Comparison of ENCODE assay signal across 12 mouse cellular contexts in genomic region chr14:120288378-120289002, GRCm38 (mm10). TPM values are rescaled to one million over a fixed set of nuclear protein-coding genes. Genes with fewer than 3 reads are reported as not detected.
DNase-seq lines count a peak whose midpoint lies in the region; ATAC-seq lines count a peak whose summit lies in the region.
"Had no signal": no experiment of that assay in that cellular context is flagged by ENCODE, and none has a peak within 500 bp of the region (broad histone marks: within the 10 kb centered on the region; RNA-seq: fewer than 3 reads in every experiment).

No protein-coding gene starts in this region.

- no peak for ATAC-seq in kidney, embryonic 16.5 days (ENCODE audit: low FRiP score, low TSS enrichment)
- no peak for ATAC-seq in embryonic facial prominence, embryonic 13.5 days (ENCODE audit: insufficient number of reproducible peaks, insufficient read depth, low FRiP score, low TSS enrichment, low read depth)
- no peak for ATAC-seq in limb, embryonic 15.5 days (ENCODE audit: insufficient number of reproducible peaks, low FRiP score, low TSS enrichment, low read depth)
- ATAC-seq: Patski had no signal

- H3K36me3 ChIP-seq in kidney, embryonic 16.5 days (ENCODE audit: insufficient read depth, low read length): no peaks in the 10 kb centered on the region; the same call in 1 of the 2 replicates
- peaks cover 19% of the 10 kb centered on the region for H3K36me3 ChIP-seq in embryonic facial prominence, embryonic 13.5 days
- peaks cover 12% of the 10 kb centered on the region for H3K36me3 ChIP-seq in limb, embryonic 15.5 days
- H3K36me3 ChIP-seq: neural tube, embryonic 12.5 days had no signal

- DNase-seq in adrenal gland, postnatal 14 days: peak; percentile 3
- DNase-seq in adrenal gland, postnatal 36 days: no peak
- DNase-seq in kidney, adult 8-10 months: no peak
- DNase-seq in adrenal gland, adult 18-20 months (ENCODE audit: low spot score in 2 of 2): no peak
- DNase-seq in retina, postnatal 1 day: no peak
- DNase-seq: embryo, embryonic 11 days; lung, postnatal 10 days had no signal

- H3K9me3 ChIP-seq in kidney, embryonic 16.5 days (ENCODE audit: low read length): no peaks in the 10 kb centered on the region
- no peaks in the 10 kb centered on the region for H3K9me3 ChIP-seq in embryonic facial prominence, embryonic 13.5 days
- H3K9me3 ChIP-seq in limb, embryonic 15.5 days: no peaks in the 10 kb centered on the region
- H3K9me3 ChIP-seq: neural tube, embryonic 12.5 days had no signal

- 70% methylated on average over 10 of the region's 10 CpGs for WGBS in kidney, embryonic 16.5 days
- 33% methylated on average over 10 of the region's 10 CpGs for WGBS in embryonic facial prominence, embryonic 13.5 days
- 29% methylated on average over 10 of the region's 10 CpGs for WGBS in limb, embryonic 15.5 days

- peak overlapping the region; percentile 44; the same call in 1 of the 2 replicates for H3K27ac ChIP-seq in kidney, embryonic 16.5 days (ENCODE audit: low read length)
- H3K27ac ChIP-seq in embryonic facial prominence, embryonic 13.5 days: peak overlapping the region; percentile 86
- peak overlapping the region; percentile 87 for H3K27ac ChIP-seq in limb, embryonic 15.5 days
- H3K27ac ChIP-seq: neural tube, embryonic 12.5 days had no signal

- H3K27me3 ChIP-seq in kidney, embryonic 16.5 days (ENCODE audit: insufficient read depth, low read length): no peaks in the 10 kb centered on the region
- H3K27me3 ChIP-seq in embryonic facial prominence, embryonic 13.5 days: no peaks in the 10 kb centered on the region
- H3K27me3 ChIP-seq in limb, embryonic 15.5 days: no peaks in the 10 kb centered on the region
- H3K27me3 ChIP-seq: neural tube, embryonic 12.5 days; Patski had no signal

- H3K4me1 ChIP-seq in kidney, embryonic 16.5 days (ENCODE audit: insufficient read depth, low read length): peaks cover 66% of the 10 kb centered on the region
- H3K4me1 ChIP-seq in embryonic facial prominence, embryonic 13.5 days: peaks cover 92% of the 10 kb centered on the region
- H3K4me1 ChIP-seq in limb, embryonic 15.5 days: peaks cover 83% of the 10 kb centered on the region

- H3K4me3 ChIP-seq in kidney, embryonic 16.5 days (ENCODE audit: low read length): no peak overlapping the region
- H3K4me3 ChIP-seq in embryonic facial prominence, embryonic 13.5 days: no peak overlapping the region
- peak overlapping the region; percentile 1; the same call in 1 of the 2 replicates for H3K4me3 ChIP-seq in limb, embryonic 15.5 days
- H3K4me3 ChIP-seq: neural tube, embryonic 12.5 days had no signal

- no peak overlapping the region for H3K4me2 ChIP-seq in kidney, embryonic 16.5 days (replicated peaks; ENCODE audit: low read depth, low read length)
- H3K4me2 ChIP-seq in embryonic facial prominence, embryonic 13.5 days: peak overlapping the region; percentile 32
- peak overlapping the region; percentile 17 for H3K4me2 ChIP-seq in limb, embryonic 15.5 days
- H3K4me2 ChIP-seq: neural tube, embryonic 12.5 days had no signal

- no peak overlapping the region for H3K9ac ChIP-seq in kidney, embryonic 16.5 days (replicated peaks; ENCODE audit: low read length)
- H3K9ac ChIP-seq in embryonic facial prominence, embryonic 13.5 days: no peak overlapping the region
- no peak overlapping the region for H3K9ac ChIP-seq in limb, embryonic 15.5 days
- H3K9ac ChIP-seq: neural tube, embryonic 12.5 days had no signal

RNA-seq across cellular contexts. Expression of gene Mbnl2, which starts 13.0 kb away (rescaled TPM):
- total RNA-seq in adrenal gland, postnatal 14 days (2021): 206 and 223 TPM in 2 replicates
- 100 to 1,000 TPM; 216 to 226 TPM for total RNA-seq in adrenal gland, postnatal 36 days (2021)
- 103 and 106 TPM in 2 replicates for polyA plus RNA-seq in kidney, embryonic 16.5 days (2015; fragmentation: Nextera tagmentation; extraction: Ambion mirVana)
- 146 and 173 TPM in 2 replicates for polyA plus RNA-seq in embryonic facial prominence, embryonic 13.5 days (2015; fragmentation: Nextera tagmentation; extraction: Ambion mirVana)
- 163 and 180 TPM in 2 replicates for polyA plus RNA-seq in limb, embryonic 15.5 days (2015; fragmentation: Nextera tagmentation; extraction: Ambion mirVana)
- total RNA-seq in adrenal gland, adult 18-20 months (2021): 100 to 1,000 TPM; 181 to 201 TPM
